Mouse (Mus musculus): Measurements from ENCODE around the gene Casq2.

Casq2 gene

DNA sequence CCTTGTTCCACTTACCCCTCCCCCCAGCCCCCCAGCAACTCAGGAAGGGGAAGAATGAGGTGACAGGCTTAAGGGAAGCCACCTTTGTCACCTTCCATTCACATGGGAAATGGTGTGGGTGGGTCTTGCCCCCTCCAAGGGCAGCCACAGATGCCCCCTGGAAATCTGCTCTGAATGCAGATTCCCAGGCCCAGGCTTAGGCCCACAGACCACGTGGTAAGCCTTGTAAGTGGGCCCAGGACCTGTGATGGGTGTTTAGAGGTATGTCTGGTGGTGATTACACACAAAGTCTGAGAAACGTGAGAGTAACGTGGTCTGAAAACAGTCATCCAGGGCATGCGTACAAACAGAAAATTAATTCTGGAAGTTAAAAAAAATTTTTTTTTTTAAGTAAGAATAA is 78.7 kb downstream of the Casq2 start:
- no peak for DNase-seq (ENCODE audit: low spot score)

DNA sequence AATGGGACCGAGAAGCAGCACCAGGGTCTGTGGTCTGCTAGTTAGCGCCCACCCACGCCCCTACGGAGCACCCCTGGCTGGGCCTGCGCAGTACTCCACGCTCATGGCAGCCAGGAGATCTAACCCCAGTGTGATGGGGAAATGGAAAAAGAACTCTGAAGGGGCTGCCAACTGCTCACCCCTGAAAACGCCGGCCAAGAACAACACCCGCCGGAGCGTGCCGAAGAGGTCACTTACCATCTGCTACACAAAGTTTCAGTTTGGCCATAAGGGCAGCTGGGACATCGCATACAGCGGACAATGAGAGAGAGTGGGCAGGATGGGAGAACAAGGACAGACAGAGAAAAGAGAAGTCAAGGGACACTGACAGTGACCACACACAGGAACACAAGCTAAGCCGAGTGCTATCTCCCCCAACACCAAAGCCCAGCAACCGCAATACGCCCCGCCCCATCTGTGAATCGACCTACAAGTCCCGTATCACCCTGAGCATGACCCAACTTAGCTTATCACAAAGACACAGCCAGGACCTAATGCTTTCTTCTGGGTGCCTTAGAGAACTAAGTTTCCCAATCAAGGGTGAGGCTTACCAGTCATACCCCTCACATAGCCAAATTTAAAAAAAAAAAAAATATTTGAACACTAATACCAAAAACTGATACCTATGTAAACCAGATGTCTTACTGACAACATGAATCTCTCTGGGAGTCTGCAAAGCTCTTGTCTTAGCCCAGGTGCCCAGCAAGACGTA is 79.5 kb downstream of the Casq2 start:
- DNase-seq (ENCODE audit: low spot score): no peak

DNA sequence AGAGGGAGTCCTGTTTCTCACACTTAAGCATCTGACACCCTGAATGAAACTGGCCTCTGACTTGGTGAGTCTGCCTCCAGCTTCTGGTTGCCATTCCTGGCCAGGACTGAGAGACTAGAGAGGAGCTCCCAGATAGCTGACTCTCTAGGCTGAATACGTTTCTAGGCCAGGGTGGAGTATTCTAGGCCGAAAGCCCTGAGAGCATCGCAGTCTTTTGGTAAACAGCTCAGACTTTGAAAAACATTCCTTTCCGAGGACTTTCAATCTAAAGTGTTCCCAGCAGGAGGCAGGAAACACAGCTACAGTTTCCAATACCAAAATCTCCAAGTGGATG is 80.0 kb downstream of the Casq2 start:
- DNase-seq (ENCODE audit: low spot score): no peak

DNA sequence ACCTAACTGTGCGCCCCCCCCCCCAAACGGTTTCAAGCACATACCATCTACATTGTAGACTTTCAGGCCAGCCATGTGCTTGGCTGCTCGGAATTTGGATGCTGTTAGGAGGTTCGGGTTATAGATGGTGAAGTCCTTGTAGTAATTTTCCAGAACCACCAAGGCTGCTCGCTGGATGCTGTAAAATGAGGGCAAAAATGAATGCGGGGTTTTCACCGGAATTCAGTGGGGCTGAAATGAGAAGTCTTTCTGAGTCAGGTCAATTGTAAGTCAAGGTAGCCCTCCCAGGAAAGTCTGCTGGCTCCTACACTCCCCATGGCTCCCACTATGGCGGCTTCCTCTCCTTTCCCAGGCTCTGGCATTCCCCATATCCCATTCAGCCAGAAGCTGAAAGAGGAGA is 80.6 kb downstream of the Casq2 start:
- DNase-seq (ENCODE audit: low spot score): no peak

DNA sequence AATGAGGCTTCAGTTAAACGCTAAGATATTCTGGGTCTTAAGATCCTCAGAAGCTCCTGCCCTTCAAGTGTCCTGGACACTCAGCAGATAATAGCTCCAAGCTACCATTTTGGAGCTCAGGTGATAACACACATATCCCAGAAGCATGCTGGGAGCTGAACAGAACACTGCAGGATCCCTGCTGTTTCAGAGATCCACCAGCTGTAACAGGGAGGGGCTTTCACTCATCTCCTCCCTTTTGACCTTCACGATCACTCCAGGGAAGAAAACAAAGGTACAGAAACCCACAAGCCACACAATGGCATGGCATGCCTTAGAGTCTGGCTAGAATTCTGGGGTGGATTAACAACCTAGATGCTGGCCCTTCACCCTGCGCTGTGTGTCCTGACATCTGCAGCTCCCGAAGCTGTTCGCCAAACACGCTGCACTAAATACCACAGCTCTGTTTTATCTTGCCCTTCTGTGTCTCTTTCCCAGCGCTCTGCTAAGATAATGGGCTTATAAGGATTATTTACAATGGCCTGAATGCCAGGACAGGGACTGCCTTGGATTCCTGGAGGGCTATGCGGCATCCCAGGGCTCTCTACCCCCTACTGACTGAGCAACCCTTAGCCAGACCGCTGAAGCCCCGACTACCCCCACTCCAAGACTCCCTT is 81.5 kb downstream of the Casq2 start:
- DNase-seq (ENCODE audit: low spot score): no peak

DNA sequence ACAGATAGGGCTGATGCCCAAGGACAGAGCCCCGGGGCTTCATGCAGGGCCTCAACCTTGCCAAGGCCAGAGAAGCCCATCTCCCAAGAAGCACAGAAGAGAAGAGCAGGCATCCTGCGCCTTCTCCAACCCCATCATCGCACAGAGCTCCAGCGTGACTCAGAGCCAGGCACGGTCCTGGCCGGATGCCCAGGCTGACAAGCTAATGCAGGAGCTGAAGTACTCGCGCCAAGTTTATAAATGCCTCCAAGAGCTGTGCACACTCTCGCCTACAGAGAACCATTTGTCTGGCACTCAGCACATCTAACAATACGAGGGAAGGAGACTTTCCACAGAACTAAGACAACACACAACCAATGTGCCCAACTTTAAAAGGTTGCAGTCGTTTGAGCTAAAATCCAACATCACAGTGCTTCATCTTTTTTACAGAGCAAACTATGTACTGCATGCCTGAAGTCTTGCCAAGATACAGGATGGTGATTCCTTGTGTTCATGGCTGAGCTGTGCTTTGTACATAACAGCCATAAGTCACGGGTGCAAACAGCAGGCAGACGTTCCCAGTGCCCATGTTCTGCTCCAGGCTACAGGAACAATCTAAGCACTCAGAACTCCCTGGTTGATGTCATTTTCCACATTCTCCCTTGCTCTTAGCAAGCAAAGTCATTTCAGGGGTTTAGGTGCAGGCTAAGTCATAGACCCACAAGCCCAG is 83.1 kb downstream of the Casq2 start:
- peak; percentile 33 for DNase-seq (ENCODE audit: low spot score)

DNA sequence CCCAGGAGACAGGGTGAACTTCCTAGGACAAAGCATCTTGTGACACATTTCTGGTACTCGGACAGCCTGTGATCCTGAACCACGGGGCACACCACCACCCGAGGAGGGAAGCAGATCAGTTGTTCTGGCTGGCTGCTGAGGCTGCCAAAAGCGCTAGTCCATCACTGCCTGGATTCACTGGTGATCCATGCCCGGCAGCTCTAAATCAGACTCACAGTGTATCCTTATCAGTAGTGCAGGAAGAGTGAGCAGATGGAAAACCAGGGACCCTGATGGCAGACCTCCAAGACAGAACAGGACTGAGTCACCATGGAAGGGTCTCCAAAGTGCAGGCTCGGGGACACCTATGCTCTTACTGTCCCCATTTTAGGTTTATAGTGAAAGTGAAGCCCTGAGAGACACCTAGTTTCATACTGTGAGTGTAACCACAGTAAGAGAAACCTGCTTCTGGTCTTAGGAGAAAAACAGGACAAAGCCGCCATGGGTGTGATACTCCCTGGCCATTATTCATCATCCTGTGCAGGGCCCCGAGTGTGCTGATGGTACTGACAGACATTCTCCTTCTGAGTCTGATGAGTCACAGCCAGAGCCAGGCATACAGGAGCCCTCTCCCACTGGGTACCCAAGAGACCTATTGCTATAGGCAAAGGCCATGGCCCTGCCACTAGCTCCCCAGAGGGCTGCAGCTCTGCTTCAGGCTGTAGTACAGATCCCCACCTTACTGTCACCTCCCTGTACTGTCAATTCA is 88.1 kb downstream of the Casq2 start:
- DNase-seq (ENCODE audit: low spot score): no peak

DNA sequence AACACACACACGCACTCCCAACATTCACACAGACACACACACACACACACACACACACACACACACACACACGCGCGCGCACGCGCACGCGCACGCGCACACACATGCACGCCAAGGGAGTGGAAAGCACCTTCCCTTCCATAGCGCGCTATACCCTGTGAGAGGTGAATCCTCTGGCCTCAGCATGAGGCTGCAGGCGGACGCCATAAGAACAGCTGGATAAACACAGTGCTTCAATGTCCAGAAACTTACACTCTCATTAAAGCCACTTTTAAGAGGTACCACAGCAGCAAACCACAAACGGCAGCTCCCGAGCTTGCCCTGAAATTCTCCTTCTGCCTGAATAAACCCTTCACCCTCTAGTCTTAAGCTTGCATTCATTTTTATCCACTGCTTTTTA is 89.5 kb downstream of the Casq2 start:
- DNase-seq (ENCODE audit: low spot score): no peak

DNA sequence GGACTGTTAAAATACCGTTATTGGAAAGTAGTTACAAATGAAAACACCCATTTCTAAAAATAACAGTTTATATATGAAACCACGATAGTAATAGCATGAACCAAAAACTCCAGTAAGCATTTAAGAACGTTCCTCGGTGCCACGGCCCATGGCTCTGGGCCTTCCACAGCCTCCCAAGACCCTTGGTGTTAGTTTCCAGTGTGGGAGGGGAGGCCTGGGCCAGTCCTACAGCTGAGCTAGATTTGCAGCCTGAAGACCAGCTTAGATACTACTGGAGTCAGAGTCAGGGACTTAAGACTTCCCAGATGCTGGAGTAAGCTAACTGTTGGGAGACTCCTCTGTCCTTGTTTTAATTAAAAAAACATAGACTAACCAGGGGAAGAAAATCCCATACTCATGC is 89.9 kb downstream of the Casq2 start:
- no peak for DNase-seq (ENCODE audit: low spot score)

DNA sequence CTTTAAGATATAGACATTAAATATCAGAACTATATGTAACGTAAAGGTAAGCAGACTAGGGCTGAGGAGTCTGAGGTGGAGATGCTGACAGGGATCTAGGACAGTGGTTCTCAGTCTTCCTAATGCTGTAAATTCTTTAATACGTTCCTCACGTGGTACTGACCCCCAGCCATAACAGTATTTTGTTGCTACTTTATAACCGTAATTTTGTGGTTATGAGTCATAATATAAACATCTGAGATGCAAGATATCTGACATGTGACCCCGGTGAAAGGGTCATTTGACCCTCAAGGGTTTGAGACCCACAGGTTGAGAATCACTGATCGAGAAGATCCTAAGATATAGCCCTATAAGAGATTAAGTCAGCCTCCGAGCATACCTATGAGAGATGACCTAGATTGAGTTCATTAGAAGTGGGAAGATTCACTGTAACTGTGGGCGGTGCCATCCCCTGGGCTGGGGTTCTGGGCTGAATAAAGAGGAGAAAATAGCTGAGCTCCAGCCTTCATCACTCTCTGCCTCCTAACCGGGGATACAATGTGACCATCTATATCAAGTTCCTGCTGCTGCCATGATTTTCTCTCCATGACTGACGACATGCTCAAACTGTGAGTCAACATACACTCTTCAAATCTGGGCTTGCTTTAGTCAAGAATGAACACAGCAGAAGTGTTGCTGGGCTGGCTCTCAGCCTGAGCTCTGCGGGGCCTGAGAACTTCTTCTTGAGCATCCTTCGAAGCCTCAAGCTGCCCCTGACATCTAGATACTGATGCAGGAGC is 91.8 kb downstream of the Casq2 start:
- DNase-seq (ENCODE audit: low spot score): no peak

DNA sequence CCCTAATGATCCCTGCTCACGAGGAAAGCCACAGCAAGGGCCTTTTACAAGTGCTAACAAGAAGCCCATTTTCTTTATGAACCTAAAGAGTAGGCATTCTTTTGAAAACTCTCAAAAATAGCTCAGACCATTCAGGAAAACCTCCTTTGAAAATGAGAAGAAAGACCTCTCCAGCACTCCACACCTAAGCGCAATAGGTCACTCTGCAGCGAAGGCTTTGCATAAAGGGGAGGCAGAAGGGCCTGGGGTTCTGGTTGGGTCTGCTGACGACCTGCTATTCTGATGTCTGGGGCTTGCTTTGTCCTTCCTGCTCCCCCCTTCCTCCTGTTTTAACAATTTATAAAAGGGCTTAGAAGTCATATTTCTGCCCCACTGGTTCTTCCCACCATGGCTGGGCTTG is 93.7 kb downstream of the Casq2 start:
- no peak for DNase-seq (ENCODE audit: low spot score)

DNA sequence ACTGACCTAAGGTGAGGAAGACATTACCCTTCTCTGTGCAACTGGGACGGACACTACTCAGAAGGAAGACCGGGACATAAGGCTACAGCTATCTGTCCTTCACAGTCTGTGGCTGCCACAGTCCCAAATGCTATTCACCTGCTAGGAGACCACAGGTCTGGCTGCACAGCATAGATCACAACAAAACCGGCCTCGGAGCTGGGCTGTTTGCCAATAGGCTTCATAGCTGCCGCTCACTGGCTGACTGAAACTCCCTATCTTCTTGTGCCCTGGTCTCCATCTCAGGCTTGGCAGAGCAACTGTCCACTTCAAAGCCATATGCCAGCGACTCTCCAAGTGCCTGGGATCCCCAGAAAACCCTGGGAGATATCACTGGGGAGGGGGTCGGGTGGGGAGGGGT is 94.5 kb downstream of the Casq2 start:
- no peak for DNase-seq (ENCODE audit: low spot score)

DNA sequence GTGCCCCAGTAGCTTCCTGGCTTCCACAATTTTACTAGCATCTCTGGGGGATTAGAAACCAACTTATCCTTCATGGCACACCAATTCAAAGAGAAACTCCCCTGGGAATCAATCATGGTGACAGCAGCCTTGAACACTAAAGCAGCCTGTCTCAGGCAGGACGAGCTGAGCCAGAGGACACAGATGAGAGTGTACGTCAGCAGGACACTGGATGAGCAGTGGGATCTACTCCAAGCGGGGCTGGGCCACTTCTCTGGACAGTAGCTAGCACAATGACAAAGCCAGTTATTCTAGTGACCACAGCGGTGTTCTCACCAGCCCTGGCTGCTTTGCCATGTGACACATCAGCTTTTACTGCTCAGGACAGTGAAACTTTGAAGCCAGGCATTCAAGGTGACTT is 95.0 kb downstream of the Casq2 start:
- no peak for DNase-seq (ENCODE audit: low spot score)

DNA sequence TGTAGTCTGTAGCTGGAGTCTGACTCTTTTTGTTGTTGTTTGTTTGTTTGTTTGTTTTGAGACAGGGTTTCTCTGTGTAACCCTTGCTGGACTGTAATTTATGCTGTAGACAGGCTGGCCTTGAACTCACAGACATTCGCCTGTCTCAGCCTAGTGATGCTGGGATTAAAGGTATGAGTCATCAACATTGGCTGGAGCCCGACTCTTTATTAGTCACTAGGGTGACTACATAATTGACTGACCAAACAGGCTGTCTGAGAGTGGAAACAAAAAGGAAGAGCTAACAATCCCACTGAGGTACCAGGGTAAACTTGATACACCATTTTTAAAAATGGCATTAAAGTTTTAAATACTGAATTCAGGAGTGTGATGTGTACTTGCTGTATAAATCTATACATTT is 96.4 kb downstream of the Casq2 start:
- DNase-seq (ENCODE audit: low spot score): no peak

DNA sequence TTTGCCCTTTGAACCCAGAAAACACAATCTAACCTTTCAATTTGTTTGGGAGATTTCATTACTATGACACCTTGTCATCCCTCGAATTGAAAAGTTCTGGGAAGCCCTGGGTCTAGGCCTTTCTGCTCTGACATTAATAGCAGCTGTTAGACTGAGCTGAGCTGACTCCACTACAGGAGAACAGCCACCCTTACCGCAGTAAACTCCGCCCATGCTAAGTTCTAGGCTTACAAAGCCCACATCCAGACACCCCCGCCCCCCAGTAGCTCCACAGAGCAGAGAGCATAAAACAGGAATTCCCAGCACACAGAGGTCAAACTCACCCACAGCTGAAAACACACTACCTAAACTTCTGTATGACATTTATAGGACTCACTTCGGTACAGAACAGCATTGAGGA is 98.5 kb downstream of the Casq2 start:
- DNase-seq (ENCODE audit: low spot score): no peak

DNA sequence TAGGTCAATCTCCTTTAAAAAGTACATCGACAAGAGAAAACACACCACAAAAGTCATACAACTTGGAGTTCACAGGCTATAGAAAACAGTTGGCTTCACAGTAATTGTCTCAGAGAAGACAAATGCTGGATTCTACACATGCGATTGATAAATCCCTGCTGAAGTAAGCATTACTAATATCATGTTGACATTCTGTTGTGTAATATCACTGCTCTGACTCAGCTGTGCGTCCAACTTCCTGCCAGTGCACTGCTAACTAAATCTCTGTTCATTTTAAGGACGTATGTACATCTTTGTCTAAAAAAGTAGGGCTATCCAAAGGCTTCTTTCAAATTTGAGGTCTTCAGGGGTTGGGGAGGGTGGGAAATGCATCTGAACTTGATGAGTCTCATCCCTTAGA is 101.2 kb downstream of the Casq2 start:
- no peak for DNase-seq (ENCODE audit: low spot score)

DNA sequence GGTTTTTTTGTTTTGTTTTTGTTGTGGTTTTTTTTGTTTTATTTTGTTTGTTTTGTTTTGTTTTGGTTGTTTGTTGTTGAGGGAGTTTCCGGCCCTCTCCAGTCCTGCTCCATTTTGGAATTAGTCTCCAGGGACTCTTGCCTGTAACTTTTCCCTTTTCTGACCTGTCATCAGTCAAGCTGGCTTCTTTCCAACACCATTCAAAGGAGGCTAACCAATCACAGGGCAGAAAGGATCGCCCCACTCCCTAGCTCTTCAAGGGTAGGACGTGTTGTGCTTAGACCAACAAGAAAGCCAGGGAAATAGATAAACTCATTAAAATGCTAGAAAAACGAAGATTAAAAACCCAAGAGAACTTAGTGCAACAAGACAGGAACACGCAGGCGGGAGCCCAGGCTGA is 102.8 kb downstream of the Casq2 start:
- DNase-seq (ENCODE audit: low spot score): no peak

DNA sequence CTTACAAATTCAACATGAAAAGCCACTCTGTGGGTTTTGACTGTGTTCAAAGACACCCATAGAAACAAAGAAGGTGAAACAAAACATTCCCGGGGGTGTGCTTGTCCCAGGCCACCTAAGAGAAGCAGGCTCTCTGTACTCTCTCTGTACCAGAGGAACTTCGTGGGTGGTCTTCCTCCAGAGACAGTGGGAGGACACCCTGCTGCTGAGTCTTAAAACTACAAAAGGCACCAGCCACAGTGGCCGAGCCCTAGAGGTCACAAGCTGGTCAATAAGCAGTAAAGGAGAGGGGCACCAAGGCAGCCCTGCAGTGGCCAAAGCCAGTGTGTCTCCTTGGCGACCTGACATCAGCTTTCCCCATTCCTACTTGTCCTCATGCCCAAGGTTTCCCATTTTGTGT is 103.8 kb downstream of the Casq2 start:
- DNase-seq (ENCODE audit: low spot score): no peak

DNA sequence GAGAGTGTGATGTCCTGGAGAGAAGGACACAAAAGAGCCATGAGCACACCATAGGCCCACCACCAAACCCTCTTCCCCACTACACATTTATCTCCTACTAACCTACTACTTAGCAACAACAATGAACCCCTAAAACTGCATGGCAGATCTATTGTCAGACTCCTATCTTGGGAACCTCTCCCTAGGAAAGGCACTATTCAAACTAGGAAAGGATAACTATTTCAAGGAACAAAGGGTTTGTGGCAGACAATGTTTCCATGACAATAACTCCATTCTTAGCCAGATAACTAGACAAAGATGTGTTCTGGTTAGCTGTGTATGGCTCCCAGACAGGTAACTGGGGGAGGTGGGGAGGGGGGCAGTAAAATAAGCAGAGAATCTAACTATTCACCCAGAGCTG is 104.4 kb downstream of the Casq2 start:
- DNase-seq (ENCODE audit: low spot score): no peak

DNA sequence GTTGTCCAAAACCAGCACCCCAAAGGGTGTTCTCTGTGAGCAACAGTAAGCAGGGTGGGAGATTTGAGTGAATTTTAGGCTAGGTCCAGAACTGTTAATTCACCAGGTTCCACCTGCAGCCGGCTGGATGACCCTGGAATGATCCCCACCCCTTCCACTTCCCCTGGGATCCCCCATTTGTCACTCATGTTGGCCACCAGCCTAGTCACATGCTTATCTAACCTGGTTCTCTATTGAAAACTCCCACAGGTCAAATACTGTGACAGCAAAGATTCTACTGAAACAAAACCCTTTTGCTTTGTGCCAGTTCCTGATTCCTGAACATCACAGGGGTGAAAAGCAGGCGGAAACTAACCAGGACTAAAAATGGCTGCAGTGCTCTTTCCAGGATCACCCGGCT is 105.4 kb downstream of the Casq2 start:
- no peak for DNase-seq (ENCODE audit: low spot score)

DNA sequence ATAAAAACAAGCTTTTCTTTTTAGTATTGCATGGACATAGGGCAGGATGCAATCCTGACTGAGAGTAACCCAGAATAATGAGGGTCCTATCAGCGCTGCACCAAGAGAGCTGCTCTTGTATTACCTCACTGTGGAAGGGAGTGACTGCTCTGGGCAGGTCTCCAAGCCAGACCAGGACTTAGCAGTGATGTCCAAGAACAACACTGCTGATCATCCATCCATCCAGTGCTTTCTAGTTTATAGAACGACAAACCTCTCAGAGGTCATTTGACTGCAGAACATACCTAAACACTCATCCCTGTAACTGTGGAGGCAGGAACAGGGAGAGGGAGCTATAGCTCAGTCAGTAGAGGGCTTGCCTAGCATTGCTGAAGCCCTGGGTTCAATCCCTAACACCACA is 106.4 kb downstream of the Casq2 start:
- no peak for DNase-seq (ENCODE audit: low spot score)

Data from MN1 (cell line).